Mouse (Mus musculus): ENCODE results near the gene Cmss1. TPM values are rescaled to one million over a fixed set of nuclear protein-coding genes. Genes with fewer than 3 reads are reported as not detected.

The Cmss1 gene
- polyA plus RNA-seq, 1 experiment from 2014 or later: 52.5 TPM

DNA sequence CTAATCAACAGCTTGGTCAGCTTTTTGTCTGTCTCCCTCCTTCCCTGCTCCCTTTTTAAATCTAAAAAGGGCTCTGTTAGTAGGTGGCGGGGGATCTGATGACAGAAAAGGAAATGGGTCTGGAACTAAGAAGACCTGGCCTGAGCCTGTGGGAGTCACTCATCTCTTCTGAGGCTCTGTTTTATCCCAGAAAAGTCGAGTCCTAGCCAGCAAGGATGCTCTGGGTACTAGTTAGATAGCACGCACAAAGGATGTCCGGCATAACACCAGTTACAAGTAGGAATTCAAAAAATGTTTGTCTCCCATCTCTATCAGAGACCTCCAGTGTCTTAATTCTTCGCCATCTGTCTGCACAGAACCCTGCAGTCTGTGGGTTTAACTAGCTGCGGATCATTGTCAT lies 301.2 kb downstream of the Cmss1 start:
- Histone ChIP-seq H3K9ac (ENCODE audit: low read length) (no peak overlapping the region), H3K4me3 (ENCODE audit: low read depth, low read length) (no peak overlapping the region), H3K27ac (ENCODE audit: low read depth, low read length) (no peak overlapping the region), H3K36me3 (ENCODE audit: control insufficient read depth, insufficient read depth, low read length) (no peaks in the 10 kb centered on the region), H3K4me2 (ENCODE audit: low read depth, low read length, severe bottlenecking) (no peak overlapping the region), H3K9me3 (ENCODE audit: control insufficient read depth, low read length) (no peaks in the 10 kb centered on the region), H3K27me3 (ENCODE audit: control insufficient read depth, insufficient read depth, low read length) (no peaks in the 10 kb centered on the region), H3K4me1 (replicated peaks; ENCODE audit: control insufficient read depth, insufficient read depth, low read length) (no peaks in the 10 kb centered on the region)
- DNase-seq (ENCODE audit: low spot score): no peak
- 83% methylated on average over 6 of the region's 6 CpGs for WGBS
- no peak for ATAC-seq (replicated peaks; ENCODE audit: low FRiP score)

DNA sequence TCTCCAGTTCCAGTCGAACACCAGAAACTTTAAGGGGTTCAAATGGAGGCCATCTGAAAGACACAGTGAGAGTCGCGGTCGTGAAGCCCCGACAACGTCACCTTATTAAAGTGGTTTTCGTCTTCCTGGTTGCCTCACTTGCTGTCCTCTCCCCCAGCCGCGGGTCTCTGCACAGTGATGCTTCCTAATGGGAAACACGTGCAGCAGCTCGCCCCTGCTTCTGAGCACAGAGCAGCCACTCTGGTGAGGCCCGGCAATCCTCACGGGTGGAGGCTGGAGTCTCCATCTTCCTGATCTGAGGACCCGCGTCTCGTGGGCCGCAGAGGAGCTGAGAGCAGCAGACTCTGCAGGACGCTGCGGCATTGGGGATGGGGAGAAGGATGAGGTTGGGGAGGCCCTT lies 302.9 kb downstream of the Cmss1 start:
- H3K4me1 ChIP-seq (replicated peaks; ENCODE audit: control insufficient read depth, insufficient read depth, low read length): no peaks in the 10 kb centered on the region
- H3K9me3 ChIP-seq (ENCODE audit: control insufficient read depth, low read length): no peaks in the 10 kb centered on the region
- 68% methylated on average over 19 of the region's 19 CpGs for WGBS
- no peak overlapping the region for H3K4me2 ChIP-seq (ENCODE audit: low read depth, low read length, severe bottlenecking)
- H3K4me3 ChIP-seq (ENCODE audit: low read depth, low read length): no peak overlapping the region
- ATAC-seq (replicated peaks; ENCODE audit: low FRiP score) (no peak), DNase-seq (ENCODE audit: low spot score) (peak; percentile 61)
- H3K36me3 ChIP-seq (ENCODE audit: control insufficient read depth, insufficient read depth, low read length): no peaks in the 10 kb centered on the region
- no peak overlapping the region for H3K27ac ChIP-seq (ENCODE audit: low read depth, low read length)
- no peak overlapping the region for H3K9ac ChIP-seq (ENCODE audit: low read length)
- H3K27me3 ChIP-seq (ENCODE audit: control insufficient read depth, insufficient read depth, low read length): no peaks in the 10 kb centered on the region

- 79% methylated on average over 25 of the region's 25 CpGs for WGBS
- Histone ChIP-seq H3K4me2 (ENCODE audit: low read depth, low read length, severe bottlenecking) (no peak overlapping the region), H3K9ac (ENCODE audit: low read length) (no peak overlapping the region), H3K4me1 (replicated peaks; ENCODE audit: control insufficient read depth, insufficient read depth, low read length) (no peaks in the 10 kb centered on the region), H3K27me3 (ENCODE audit: control insufficient read depth, insufficient read depth, low read length) (no peaks in the 10 kb centered on the region), H3K36me3 (ENCODE audit: control insufficient read depth, insufficient read depth, low read length) (no peaks in the 10 kb centered on the region), H3K27ac (ENCODE audit: low read depth, low read length) (no peak overlapping the region), H3K4me3 (ENCODE audit: low read depth, low read length) (no peak overlapping the region), H3K9me3 (ENCODE audit: control insufficient read depth, low read length) (no peaks in the 10 kb centered on the region)
- 0 out of 2 replicates have a peak, but pooled peaks have one; percentile 21 for ATAC-seq (replicated peaks; ENCODE audit: low FRiP score)
- DNase-seq (ENCODE audit: low spot score): no peak
Observed at GRCm38 (mm10) chr16:57302792-57303698, 303.6 kb downstream of the Cmss1 start.

DNA sequence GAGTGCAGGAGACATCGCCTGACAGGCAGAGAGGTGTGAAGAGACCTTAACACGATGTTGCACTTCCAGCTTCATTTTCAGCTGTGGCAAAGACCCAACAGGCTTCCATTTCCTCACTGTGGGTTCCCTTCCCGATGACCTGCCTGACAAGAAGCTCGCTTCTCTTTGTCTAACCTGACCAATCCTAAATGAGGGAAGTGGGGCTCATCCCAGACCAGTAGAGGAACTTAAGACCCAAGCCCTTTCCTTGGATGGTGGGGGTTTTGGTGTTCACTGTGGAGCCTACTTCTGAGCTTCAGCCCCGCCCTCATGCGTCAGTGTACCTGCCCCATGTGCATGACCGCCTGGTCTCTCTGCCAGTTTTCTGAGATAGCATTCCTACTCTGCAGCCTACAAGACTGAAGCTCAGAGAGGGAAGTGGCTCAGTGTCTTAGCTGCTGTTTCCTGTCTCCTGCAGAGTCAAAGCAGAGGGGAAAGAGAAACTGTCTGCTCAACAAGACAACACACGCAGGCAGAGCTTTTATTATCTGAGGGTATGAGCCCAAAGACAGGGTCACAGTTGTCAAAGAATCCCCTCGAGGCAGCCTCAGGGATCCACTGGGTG lies 305.1 kb downstream of the Cmss1 start:
- ATAC-seq (replicated peaks; ENCODE audit: low FRiP score) (no peak), DNase-seq (ENCODE audit: low spot score) (no peak)
- Histone ChIP-seq H3K4me3 (ENCODE audit: low read depth, low read length) (no peak overlapping the region), H3K27ac (ENCODE audit: low read depth, low read length) (no peak overlapping the region), H3K4me2 (ENCODE audit: low read depth, low read length, severe bottlenecking) (no peak overlapping the region), H3K4me1 (replicated peaks; ENCODE audit: control insufficient read depth, insufficient read depth, low read length) (no peaks in the 10 kb centered on the region), H3K9me3 (ENCODE audit: control insufficient read depth, low read length) (no peaks in the 10 kb centered on the region), H3K36me3 (ENCODE audit: control insufficient read depth, insufficient read depth, low read length) (no peaks in the 10 kb centered on the region), H3K27me3 (ENCODE audit: control insufficient read depth, insufficient read depth, low read length) (no peaks in the 10 kb centered on the region), H3K9ac (ENCODE audit: low read length) (no peak overlapping the region)
- WGBS: 80% methylated on average over 9 of the region's 9 CpGs

DNA sequence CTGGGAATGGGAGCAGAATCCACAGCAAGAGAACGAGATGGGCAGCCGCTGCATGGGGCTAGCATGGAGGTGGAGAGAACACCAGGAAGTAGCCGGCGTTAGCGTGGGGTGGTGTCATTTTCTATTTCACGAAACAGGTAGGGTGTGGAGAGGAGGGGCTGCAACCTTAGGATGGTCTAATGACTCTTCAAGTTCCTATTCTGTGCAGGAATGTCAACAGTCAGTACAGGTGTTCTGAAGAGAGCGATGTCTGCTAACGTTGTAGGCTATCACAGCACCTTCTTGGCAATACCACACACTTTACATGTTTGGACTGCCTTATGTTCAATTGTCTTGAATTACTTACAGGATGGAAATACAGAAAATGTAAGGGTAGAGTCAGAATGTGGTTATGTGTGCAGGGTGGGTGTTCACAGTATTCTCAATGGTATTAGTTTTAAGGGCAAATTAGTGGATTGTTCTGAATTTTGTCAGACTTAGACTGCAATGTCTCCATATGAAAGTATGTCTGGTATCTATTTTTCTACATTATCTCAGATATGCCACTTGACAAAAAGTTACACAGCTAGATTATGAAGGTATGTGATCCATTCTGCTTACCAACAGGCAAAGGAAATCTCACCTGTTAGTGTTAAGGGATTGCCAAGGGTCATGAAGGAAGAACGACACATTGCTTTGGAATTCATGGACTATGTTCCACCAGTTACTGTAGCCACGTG lies 311.3 kb downstream of the Cmss1 start:
- Histone ChIP-seq H3K4me3 (ENCODE audit: low read depth, low read length) (no peak overlapping the region), H3K4me1 (replicated peaks; ENCODE audit: control insufficient read depth, insufficient read depth, low read length) (no peaks in the 10 kb centered on the region), H3K9me3 (ENCODE audit: control insufficient read depth, low read length) (no peaks in the 10 kb centered on the region), H3K27ac (ENCODE audit: low read depth, low read length) (no peak overlapping the region), H3K27me3 (ENCODE audit: control insufficient read depth, insufficient read depth, low read length) (no peaks in the 10 kb centered on the region), H3K4me2 (ENCODE audit: low read depth, low read length, severe bottlenecking) (no peak overlapping the region), H3K9ac (ENCODE audit: low read length) (no peak overlapping the region), H3K36me3 (ENCODE audit: control insufficient read depth, insufficient read depth, low read length) (no peaks in the 10 kb centered on the region)
- ATAC-seq (replicated peaks; ENCODE audit: low FRiP score) (no peak), DNase-seq (ENCODE audit: low spot score) (no peak)
- 85% methylated on average over 10 of the region's 10 CpGs for WGBS

- H3K27ac ChIP-seq (ENCODE audit: low read depth, low read length): no peak within 1 kb of the TSS
- H3K4me2 ChIP-seq (ENCODE audit: low read depth, low read length, severe bottlenecking): no peak within 1 kb of the TSS
- DNase-seq (ENCODE audit: low spot score): no peak
- no peak within 1 kb of the TSS for H3K9ac ChIP-seq (ENCODE audit: low read length)
- H3K9me3 ChIP-seq (ENCODE audit: control insufficient read depth, low read length): no peaks in the 10 kb centered on the region
- WGBS: 72% methylated on average over 2 of the region's 2 CpGs
- ATAC-seq (replicated peaks; ENCODE audit: low FRiP score): no peak
- no peaks in the 10 kb centered on the region for H3K27me3 ChIP-seq (ENCODE audit: control insufficient read depth, insufficient read depth, low read length)
- H3K36me3 ChIP-seq (ENCODE audit: control insufficient read depth, insufficient read depth, low read length): no peaks in the 10 kb centered on the region
- H3K4me1 ChIP-seq (replicated peaks; ENCODE audit: control insufficient read depth, insufficient read depth, low read length): no peaks in the 10 kb centered on the region
- H3K4me3 ChIP-seq (ENCODE audit: low read depth, low read length): no peak within 1 kb of the TSS
Observed at GRCm38 (mm10) chr16:57292765-57293164, 313.9 kb downstream of the Cmss1 start, which contains the start of gene Tmem30c. Gene Tmem30c (minus strand): TSS chr16:57292865.

- Histone ChIP-seq H3K4me2 (ENCODE audit: low read depth, low read length, severe bottlenecking) (no peak overlapping the region), H3K36me3 (ENCODE audit: control insufficient read depth, insufficient read depth, low read length) (no peaks in the 10 kb centered on the region), H3K4me3 (ENCODE audit: low read depth, low read length) (no peak overlapping the region), H3K9ac (ENCODE audit: low read length) (no peak overlapping the region), H3K9me3 (ENCODE audit: control insufficient read depth, low read length) (no peaks in the 10 kb centered on the region), H3K4me1 (replicated peaks; ENCODE audit: control insufficient read depth, insufficient read depth, low read length) (no peaks in the 10 kb centered on the region), H3K27me3 (ENCODE audit: control insufficient read depth, insufficient read depth, low read length) (no peaks in the 10 kb centered on the region), H3K27ac (ENCODE audit: low read depth, low read length) (no peak overlapping the region)
- no peak for ATAC-seq (replicated peaks; ENCODE audit: low FRiP score)
- 62% methylated on average over 4 of the region's 4 CpGs for WGBS
- no peak for DNase-seq (ENCODE audit: low spot score)
Observed at GRCm38 (mm10) chr16:57292296-57292695, 314.4 kb downstream of the Cmss1 start.

DNA sequence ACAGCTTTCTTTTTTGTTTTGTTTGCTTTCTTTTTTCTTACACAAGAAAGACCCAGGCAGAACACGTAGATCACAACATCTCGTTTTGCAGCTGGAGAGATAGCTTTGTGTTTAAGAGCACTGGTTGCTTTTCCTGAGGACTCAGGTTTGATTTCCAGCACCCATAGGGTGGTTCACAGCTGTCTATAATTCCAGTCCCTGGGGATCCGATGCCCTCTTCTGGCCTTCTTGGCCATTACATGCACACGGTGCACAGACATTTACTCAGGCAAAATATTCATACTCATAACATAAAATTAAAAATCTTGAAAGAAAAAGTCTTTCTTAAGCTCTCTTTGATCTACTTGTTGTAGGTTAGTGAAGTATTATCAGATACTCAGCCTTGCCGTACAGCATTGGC lies 315.0 kb downstream of the Cmss1 start:
- no peaks in the 10 kb centered on the region for H3K36me3 ChIP-seq (ENCODE audit: control insufficient read depth, insufficient read depth, low read length)

More for the DNA sequence above, 315.0 kb downstream of the Cmss1 start:
- WGBS: 91% methylated on average over 5 of the region's 5 CpGs
- no peaks in the 10 kb centered on the region for H3K4me1 ChIP-seq (replicated peaks; ENCODE audit: control insufficient read depth, insufficient read depth, low read length)
- no peaks in the 10 kb centered on the region for H3K27me3 ChIP-seq (ENCODE audit: control insufficient read depth, insufficient read depth, low read length)
- ATAC-seq (replicated peaks; ENCODE audit: low FRiP score) (no peak), DNase-seq (ENCODE audit: low spot score) (no peak)
- H3K9me3 ChIP-seq (ENCODE audit: control insufficient read depth, low read length): no peaks in the 10 kb centered on the region
- no peak overlapping the region for H3K4me3 ChIP-seq (ENCODE audit: low read depth, low read length)
- no peak overlapping the region for H3K27ac ChIP-seq (ENCODE audit: low read depth, low read length)
- H3K9ac ChIP-seq (ENCODE audit: low read length): no peak overlapping the region
- no peak overlapping the region for H3K4me2 ChIP-seq (ENCODE audit: low read depth, low read length, severe bottlenecking)

Data from forebrain, embryonic 11.5 days (tissue).